Mouse (Mus musculus): ENCODE results near the gene Aox2.

DNA sequence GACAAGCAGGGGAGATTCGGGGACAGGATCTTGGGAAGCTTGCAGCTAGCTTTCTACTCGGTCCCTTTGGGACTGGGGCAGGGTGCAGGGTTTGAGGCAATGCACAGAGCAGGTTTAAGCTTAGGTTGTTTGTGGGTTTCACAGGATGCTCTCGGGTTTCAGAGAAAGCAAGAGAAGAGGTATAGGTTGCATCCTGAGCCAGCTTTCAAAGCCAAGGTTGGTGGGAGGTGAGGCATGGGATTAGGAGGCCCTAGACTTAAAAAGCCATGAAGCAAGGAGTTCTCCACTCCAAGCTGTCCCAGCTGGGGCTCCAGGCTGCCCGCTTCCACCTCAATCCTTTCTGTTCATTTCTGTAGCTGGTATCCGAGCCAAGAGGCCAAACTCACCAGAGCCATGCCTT lies at the start of gene Aox2:
- TF ChIP-seq CTCF (conservative IDR thresholded peaks at IDR 0.05; ENCODE audit: low read length) (no peak), POU5F1 (IDR thresholded peaks at IDR 0.05; ENCODE audit: borderline replicate concordance, low read length) (no peak)
